21 mouse cellular contexts compared by ENCODE assay signal in the genomic region with DNA sequence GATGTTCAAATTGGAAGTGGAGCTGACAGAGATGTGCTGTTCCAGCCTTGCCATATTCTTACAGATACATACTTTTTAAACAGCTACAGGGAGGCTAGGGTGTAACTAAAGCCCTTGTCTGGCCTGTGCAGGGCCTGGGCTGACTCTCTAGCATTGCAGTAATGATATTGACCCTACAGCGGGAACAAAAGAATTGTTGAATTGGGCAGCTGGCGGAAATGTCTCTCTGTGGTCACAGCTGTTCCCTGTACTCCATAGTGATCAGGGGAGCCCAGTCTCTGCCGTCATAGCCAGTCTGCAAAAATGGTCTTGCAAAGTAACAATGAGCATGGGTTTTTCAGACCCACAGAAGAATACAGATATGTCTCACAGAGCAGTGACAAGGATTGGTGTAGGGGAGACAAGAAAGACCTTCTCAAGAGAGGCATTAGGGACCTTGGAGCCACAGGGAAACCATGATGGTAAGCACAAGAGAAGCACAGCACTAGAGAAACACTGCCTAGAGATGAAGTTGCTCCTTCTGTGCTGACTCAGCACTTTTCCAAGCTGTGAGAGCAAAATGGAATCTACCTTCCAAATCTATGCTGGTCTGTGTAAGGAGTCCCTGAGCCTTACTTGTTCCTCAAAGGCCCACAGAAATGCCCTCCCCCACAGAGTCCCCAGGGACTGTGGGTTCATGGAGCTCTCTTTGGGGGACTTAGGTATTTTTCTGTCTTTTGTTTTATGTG.
"Had no signal": no experiment of that assay in that cellular context is flagged by ENCODE, and none has a peak within 500 bp of the region (broad histone marks: within the 10 kb centered on the region; RNA-seq: fewer than 3 reads in every experiment).

No protein-coding gene starts in this region.

- H3K4me3 ChIP-seq: left cerebral cortex, adult 2 months; limb, embryonic 12.5 days; liver, embryonic 12.5 days; liver, embryonic 15.5 days; lung, embryonic 15.5 days; megakaryocyte, embryonic 14.5 days; midbrain, embryonic 10.5 days; neural tube, embryonic 13.5 days; stomach, embryonic 15.5 days had no signal

- H3K27me3 ChIP-seq: liver, embryonic 12.5 days; liver, embryonic 15.5 days; lung, embryonic 15.5 days; neural tube, embryonic 13.5 days; stomach, embryonic 15.5 days had no signal

- H3K36me3 ChIP-seq: limb, embryonic 12.5 days; liver, embryonic 12.5 days; liver, embryonic 15.5 days; lung, embryonic 15.5 days; midbrain, embryonic 10.5 days; neural tube, embryonic 13.5 days; stomach, embryonic 15.5 days had no signal

- H3K27ac ChIP-seq: left cerebral cortex, adult 2 months; limb, embryonic 12.5 days; liver, embryonic 12.5 days; liver, embryonic 15.5 days; lung, embryonic 15.5 days; neural tube, embryonic 13.5 days; stomach, embryonic 15.5 days had no signal

- H3K9me3 ChIP-seq: limb, embryonic 12.5 days; liver, embryonic 12.5 days; liver, embryonic 15.5 days; lung, embryonic 15.5 days; megakaryocyte, embryonic 14.5 days; midbrain, embryonic 10.5 days; neural tube, embryonic 13.5 days; stomach, embryonic 15.5 days had no signal

- H3K4me2 ChIP-seq: limb, embryonic 12.5 days; liver, embryonic 12.5 days; liver, embryonic 15.5 days; lung, embryonic 15.5 days; neural tube, embryonic 13.5 days; stomach, embryonic 15.5 days had no signal

- H3K9ac ChIP-seq: limb, embryonic 12.5 days; liver, embryonic 12.5 days; liver, embryonic 15.5 days; lung, embryonic 15.5 days; neural tube, embryonic 13.5 days; stomach, embryonic 15.5 days had no signal

- ATAC-seq: liver, embryonic 12.5 days had no signal

- DNase-seq: kidney, adult 9 months; kidney, postnatal 36 days; layer of hippocampus, postnatal 36 days; liver; lung, adult 18-20 months; lung, postnatal 10 days; lung, postnatal 36 days; midbrain, embryonic 14.5 days; retina, postnatal 1 day; right cerebral cortex, postnatal 25 days; spleen, adult 18-20 months; thymus, postnatal 25 days had no signal

- H3K4me1 ChIP-seq: liver, embryonic 12.5 days; liver, embryonic 15.5 days; lung, embryonic 15.5 days; midbrain, embryonic 10.5 days; stomach, embryonic 15.5 days had no signal
